Mouse (Mus musculus): Measurements from ENCODE around the gene Fam107a. TPM values are rescaled to one million over a fixed set of nuclear protein-coding genes. Genes with fewer than 3 reads are reported as not detected.

The Fam107a gene
- polyA plus RNA-seq, 1 experiment from 2014 or later = 0.18 TPM

DNA sequence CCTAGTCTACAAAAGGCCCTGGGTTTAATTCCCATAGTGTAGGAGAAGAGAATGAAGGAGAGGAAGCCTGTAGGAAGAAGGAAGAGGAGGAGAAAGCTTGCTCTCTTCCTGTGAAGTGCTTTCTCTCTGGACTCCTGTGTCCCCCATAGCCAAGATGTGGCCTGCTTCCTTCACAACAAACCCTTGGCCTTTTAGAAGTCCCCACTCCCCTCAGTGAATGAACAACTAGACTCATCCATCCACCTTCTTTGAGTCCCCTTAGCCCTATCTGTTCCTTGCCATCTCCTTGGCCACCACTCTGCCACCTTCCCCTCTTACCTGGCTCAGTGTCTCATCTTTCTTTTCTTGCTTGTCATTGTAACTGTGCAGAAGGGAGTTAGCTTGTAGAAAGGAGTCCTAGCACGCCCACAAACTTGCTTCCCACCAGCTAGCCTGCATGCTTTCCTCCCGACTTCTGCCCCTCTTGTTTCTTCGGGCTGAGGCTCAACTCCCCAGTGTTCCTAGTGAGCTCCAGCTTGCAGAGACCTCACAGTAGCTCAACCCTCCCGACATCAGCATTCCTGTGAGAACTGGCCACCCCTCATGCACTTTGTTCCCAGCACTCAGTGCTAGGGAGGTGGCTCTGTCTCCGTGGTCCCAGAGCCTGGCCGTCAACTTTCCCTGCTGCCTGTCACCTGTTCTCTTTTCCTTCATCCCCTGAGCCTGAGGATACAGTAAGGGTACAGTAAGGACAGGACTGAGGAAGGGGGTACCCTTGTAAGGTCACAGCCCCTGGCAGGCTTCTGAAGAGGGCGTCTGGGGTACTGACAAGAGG, 60.1 kb downstream of the Fam107a start:
- DNase-seq (ENCODE audit: low spot score) (no peak), ATAC-seq (replicated peaks; ENCODE audit: low FRiP score, low TSS enrichment, low read depth) (no peak)
- Histone ChIP-seq H3K27ac (ENCODE audit: low read depth) (no peak overlapping the region), H3K9ac (ENCODE audit: low read length) (no peak overlapping the region), H3K4me3 (ENCODE audit: low read depth, low read length) (no peak overlapping the region), H3K36me3 (ENCODE audit: control insufficient read depth, insufficient read depth, low read length) (no peaks in the 10 kb centered on the region), H3K4me1 (replicated peaks; ENCODE audit: control insufficient read depth, insufficient read depth, low read length) (no peaks in the 10 kb centered on the region), H3K4me2 (ENCODE audit: low read length) (no peak overlapping the region), H3K27me3 (replicated peaks; ENCODE audit: control insufficient read depth, insufficient read depth, low read length) (no peaks in the 10 kb centered on the region), H3K9me3 (ENCODE audit: control insufficient read depth, low read length) (no peaks in the 10 kb centered on the region)
- 54% methylated on average over 7 of the region's 7 CpGs for WGBS

- Histone ChIP-seq H3K36me3 (ENCODE audit: control insufficient read depth, insufficient read depth, low read length) (no peaks in the 10 kb centered on the region), H3K4me2 (ENCODE audit: low read length) (no peak overlapping the region), H3K27ac (ENCODE audit: low read depth) (no peak overlapping the region), H3K4me3 (ENCODE audit: low read depth, low read length) (no peak overlapping the region), H3K9me3 (ENCODE audit: control insufficient read depth, low read length) (no peaks in the 10 kb centered on the region), H3K27me3 (replicated peaks; ENCODE audit: control insufficient read depth, insufficient read depth, low read length) (no peaks in the 10 kb centered on the region), H3K4me1 (replicated peaks; ENCODE audit: control insufficient read depth, insufficient read depth, low read length) (no peaks in the 10 kb centered on the region), H3K9ac (ENCODE audit: low read length) (no peak overlapping the region)
- no peak for DNase-seq (ENCODE audit: low spot score)
- WGBS = 76% methylated on average over 5 of the region's 5 CpGs
- no peak for ATAC-seq (replicated peaks; ENCODE audit: low FRiP score, low TSS enrichment, low read depth)
These were observed 60.9 kb downstream of the Fam107a start for GRCm38 (mm10) chr14:8256881-8257280.

DNA sequence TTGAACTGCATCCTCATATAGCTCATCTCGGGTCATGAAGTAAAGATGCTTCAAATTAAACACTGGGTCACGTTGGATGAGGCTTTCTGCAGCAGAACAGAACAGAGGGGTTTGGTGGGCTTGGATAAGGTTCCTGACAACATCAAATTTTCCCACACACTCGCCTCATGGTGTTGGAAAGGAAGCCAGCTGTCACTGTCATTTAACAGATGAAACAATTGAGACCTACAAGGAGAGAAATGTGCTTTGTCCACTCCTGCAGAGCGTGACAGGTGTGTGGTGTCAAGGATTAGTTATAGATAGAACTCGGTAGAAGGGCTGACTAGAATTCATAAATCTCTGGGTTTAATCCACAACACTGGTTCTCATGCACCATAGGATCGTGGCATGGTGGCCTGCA, 61.8 kb downstream of the Fam107a start:
- Histone ChIP-seq H3K27me3 (replicated peaks; ENCODE audit: control insufficient read depth, insufficient read depth, low read length) (no peaks in the 10 kb centered on the region), H3K9me3 (ENCODE audit: control insufficient read depth, low read length) (no peaks in the 10 kb centered on the region), H3K9ac (ENCODE audit: low read length) (no peak overlapping the region), H3K27ac (ENCODE audit: low read depth) (no peak overlapping the region), H3K4me2 (ENCODE audit: low read length) (no peak overlapping the region), H3K36me3 (ENCODE audit: control insufficient read depth, insufficient read depth, low read length) (no peaks in the 10 kb centered on the region), H3K4me3 (ENCODE audit: low read depth, low read length) (no peak overlapping the region), H3K4me1 (replicated peaks; ENCODE audit: control insufficient read depth, insufficient read depth, low read length) (no peaks in the 10 kb centered on the region)
- ATAC-seq (replicated peaks; ENCODE audit: low FRiP score, low TSS enrichment, low read depth) (no peak), DNase-seq (ENCODE audit: low spot score) (no peak)
- 75% methylated on average over 6 of the region's 6 CpGs for WGBS

- DNase-seq (ENCODE audit: low spot score) (no peak), ATAC-seq (replicated peaks; ENCODE audit: low FRiP score, low TSS enrichment, low read depth) (no peak; the same call in 1 of the 2 replicates)
- Histone ChIP-seq H3K4me1 (replicated peaks; ENCODE audit: control insufficient read depth, insufficient read depth, low read length) (no peaks in the 10 kb centered on the region), H3K27me3 (replicated peaks; ENCODE audit: control insufficient read depth, insufficient read depth, low read length) (no peaks in the 10 kb centered on the region), H3K27ac (ENCODE audit: low read depth) (no peak overlapping the region), H3K4me3 (ENCODE audit: low read depth, low read length) (no peak overlapping the region), H3K4me2 (ENCODE audit: low read length) (no peak overlapping the region), H3K36me3 (ENCODE audit: control insufficient read depth, insufficient read depth, low read length) (no peaks in the 10 kb centered on the region), H3K9me3 (ENCODE audit: control insufficient read depth, low read length) (no peaks in the 10 kb centered on the region), H3K9ac (ENCODE audit: low read length) (no peak overlapping the region)
- WGBS = 75% methylated on average over 7 of the region's 7 CpGs
These were observed 62.6 kb downstream of the Fam107a start for GRCm38 (mm10) chr14:8255076-8255729.

DNA sequence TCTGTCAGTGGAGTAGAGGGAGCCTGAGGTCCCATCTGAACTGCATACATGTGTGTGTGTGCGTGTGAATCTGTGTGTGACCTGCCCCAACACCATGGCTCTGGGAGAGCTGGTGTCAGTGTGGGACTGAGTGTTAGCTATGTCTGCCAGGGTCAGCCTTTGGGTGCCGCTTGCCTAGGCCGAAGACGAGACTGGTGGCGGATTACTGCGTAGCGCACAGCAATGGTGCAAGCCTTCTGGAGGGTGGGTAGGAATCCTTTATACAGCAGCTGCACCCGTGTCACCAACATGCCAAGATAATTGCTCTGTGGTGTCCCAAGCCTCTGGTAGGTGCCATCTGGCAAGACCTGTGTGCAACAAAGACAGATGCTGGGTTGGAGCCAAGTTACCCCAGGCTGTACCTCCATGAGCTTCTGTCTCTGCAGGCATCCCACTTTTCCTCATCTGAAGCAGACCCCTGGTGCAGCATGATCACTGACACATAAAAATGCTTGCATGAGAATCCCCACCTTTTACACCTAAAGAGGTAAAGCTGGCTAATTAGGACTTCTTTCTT, 66.4 kb downstream of the Fam107a start:
- no peak overlapping the region for H3K27ac ChIP-seq (ENCODE audit: low read depth)
- no peaks in the 10 kb centered on the region for H3K36me3 ChIP-seq (ENCODE audit: control insufficient read depth, insufficient read depth, low read length)
- ATAC-seq (replicated peaks; ENCODE audit: low FRiP score, low TSS enrichment, low read depth) (no peak), DNase-seq (ENCODE audit: low spot score) (no peak)
- WGBS = 91% methylated on average over 8 of the region's 8 CpGs
- H3K4me2 ChIP-seq (ENCODE audit: low read length) = no peak overlapping the region
- H3K9me3 ChIP-seq (ENCODE audit: control insufficient read depth, low read length) = no peaks in the 10 kb centered on the region
- H3K4me3 ChIP-seq (ENCODE audit: low read depth, low read length) = no peak overlapping the region
- no peak overlapping the region for H3K9ac ChIP-seq (ENCODE audit: low read length)
- H3K4me1 ChIP-seq (replicated peaks; ENCODE audit: control insufficient read depth, insufficient read depth, low read length) = no peaks in the 10 kb centered on the region
- no peaks in the 10 kb centered on the region for H3K27me3 ChIP-seq (replicated peaks; ENCODE audit: control insufficient read depth, insufficient read depth, low read length)

DNA sequence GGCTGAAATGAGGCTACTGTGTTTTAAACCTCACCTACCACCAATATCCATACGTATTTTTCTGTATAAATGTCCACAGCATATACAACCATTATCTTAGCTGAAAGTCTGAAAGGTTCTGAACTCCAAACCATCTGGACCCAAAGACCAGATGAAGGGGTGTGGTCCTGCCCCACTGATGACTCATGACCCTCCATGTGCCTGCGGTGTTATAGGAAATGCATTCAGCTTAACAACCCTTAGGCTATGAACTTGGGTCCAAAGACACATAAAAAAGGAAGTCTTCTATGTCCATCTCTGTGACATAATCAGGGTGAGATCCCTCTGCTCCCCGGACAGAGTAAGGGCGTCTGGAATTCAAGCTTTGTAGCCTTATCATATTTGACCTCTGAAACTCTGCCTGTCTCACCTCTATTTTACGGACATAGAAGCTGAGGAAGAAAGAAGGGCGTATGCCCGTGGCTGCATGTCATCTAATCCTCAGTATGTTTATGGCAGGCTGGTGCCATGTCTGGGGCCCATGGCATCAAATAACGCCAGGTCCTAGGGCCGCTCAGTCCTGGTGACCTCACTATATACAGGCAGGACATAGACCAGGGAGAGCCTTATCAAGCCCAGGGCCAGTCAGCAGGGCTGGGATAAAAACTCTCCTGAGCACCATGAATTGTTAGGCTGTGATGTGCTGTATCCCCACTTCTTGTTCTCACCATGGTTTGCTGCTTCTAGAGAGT, 67.5 kb downstream of the Fam107a start:
- H3K4me3 ChIP-seq (ENCODE audit: low read depth, low read length) = no peak overlapping the region
- H3K4me2 ChIP-seq (ENCODE audit: low read length) = no peak overlapping the region
- no peaks in the 10 kb centered on the region for H3K4me1 ChIP-seq (replicated peaks; ENCODE audit: control insufficient read depth, insufficient read depth, low read length)
- WGBS = 70% methylated on average over 9 of the region's 9 CpGs
- no peak overlapping the region for H3K9ac ChIP-seq (ENCODE audit: low read length)
- DNase-seq (ENCODE audit: low spot score) = no peak
- H3K27ac ChIP-seq (ENCODE audit: low read depth) = no peak overlapping the region
- no peaks in the 10 kb centered on the region for H3K27me3 ChIP-seq (replicated peaks; ENCODE audit: control insufficient read depth, insufficient read depth, low read length)
- H3K36me3 ChIP-seq (ENCODE audit: control insufficient read depth, insufficient read depth, low read length) = no peaks in the 10 kb centered on the region
- H3K9me3 ChIP-seq (ENCODE audit: control insufficient read depth, low read length) = no peaks in the 10 kb centered on the region
- no peak for ATAC-seq (replicated peaks; ENCODE audit: low FRiP score, low TSS enrichment, low read depth)

DNA sequence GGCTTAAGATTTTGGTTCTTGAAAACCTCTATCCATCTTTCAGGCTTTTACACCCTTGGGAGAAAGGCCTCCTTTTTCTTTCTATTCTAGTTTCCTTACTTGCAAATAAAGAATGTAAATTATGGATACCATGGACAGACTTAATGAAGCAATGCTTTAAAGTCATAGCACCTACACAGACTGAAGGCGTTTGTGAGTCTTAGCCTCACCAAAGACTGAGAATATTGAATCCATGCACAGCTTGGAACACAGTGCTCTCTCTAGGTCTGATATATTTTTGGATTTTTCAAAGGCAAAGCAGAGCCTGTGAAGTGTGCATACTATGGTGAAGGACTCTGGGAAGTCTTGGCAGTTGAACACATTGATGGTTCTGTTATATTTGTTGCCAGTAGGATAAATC, 68.6 kb downstream of the Fam107a start:
- ATAC-seq (replicated peaks; ENCODE audit: low FRiP score, low TSS enrichment, low read depth) = no peak
- 89% methylated on average over 1 of the region's 1 CpGs for WGBS

GRCm38 (mm10) chr14:8246878-8247277, 70.9 kb downstream of the Fam107a start:
- Histone ChIP-seq H3K4me3 (ENCODE audit: low read depth, low read length) (no peak overlapping the region), H3K36me3 (ENCODE audit: control insufficient read depth, insufficient read depth, low read length) (no peaks in the 10 kb centered on the region), H3K27me3 (replicated peaks; ENCODE audit: control insufficient read depth, insufficient read depth, low read length) (no peaks in the 10 kb centered on the region), H3K4me1 (replicated peaks; ENCODE audit: control insufficient read depth, insufficient read depth, low read length) (no peaks in the 10 kb centered on the region), H3K27ac (ENCODE audit: low read depth) (no peak overlapping the region), H3K4me2 (ENCODE audit: low read length) (no peak overlapping the region), H3K9me3 (ENCODE audit: control insufficient read depth, low read length) (no peaks in the 10 kb centered on the region), H3K9ac (ENCODE audit: low read length) (no peak overlapping the region)
- ATAC-seq (replicated peaks; ENCODE audit: low FRiP score, low TSS enrichment, low read depth) = no peak
- WGBS = 71% methylated on average over 8 of the region's 8 CpGs
- no peak for DNase-seq (ENCODE audit: low spot score)

More for the DNA sequence above, 68.6 kb downstream of the Fam107a start:
- no peak for DNase-seq (ENCODE audit: low spot score)
- Histone ChIP-seq H3K9me3 (ENCODE audit: control insufficient read depth, low read length) (no peaks in the 10 kb centered on the region), H3K4me1 (replicated peaks; ENCODE audit: control insufficient read depth, insufficient read depth, low read length) (no peaks in the 10 kb centered on the region), H3K27me3 (replicated peaks; ENCODE audit: control insufficient read depth, insufficient read depth, low read length) (no peaks in the 10 kb centered on the region), H3K4me3 (ENCODE audit: low read depth, low read length) (no peak overlapping the region), H3K36me3 (ENCODE audit: control insufficient read depth, insufficient read depth, low read length) (no peaks in the 10 kb centered on the region), H3K27ac (ENCODE audit: low read depth) (no peak overlapping the region), H3K4me2 (ENCODE audit: low read length) (no peak overlapping the region), H3K9ac (ENCODE audit: low read length) (no peak overlapping the region)
